Mouse (Mus musculus): ENCODE data around the gene Tiprl.

DNA sequence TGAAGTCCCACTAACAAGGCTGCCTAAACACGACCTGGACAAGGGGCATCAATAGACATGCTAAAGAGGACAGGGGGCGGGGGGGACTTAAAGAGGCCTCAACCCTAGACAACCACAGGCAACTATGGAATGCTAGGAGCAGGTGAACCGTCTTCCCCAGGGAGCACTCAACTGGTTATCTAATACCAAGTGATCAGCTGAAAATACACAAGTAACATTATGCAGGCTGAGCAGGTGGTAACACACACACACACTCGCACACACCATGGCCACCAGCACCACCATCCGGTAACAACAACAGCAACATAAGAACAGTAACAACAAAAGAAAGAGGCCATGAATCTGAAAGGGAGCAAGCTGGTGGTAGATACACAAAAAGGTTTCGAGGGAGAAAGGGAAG lies 46.7 kb downstream of the Tiprl start:
- TF ChIP-seq POLR2A (IDR thresholded peaks at IDR 0.05; ENCODE audit: low read depth, low read length) (no peak), CTCF (IDR thresholded peaks at IDR 0.05; ENCODE audit: extremely low read depth, insufficient read length, insufficient replicate concordance, low read depth, low read length) (no peak)
